Mouse (Mus musculus) lung, postnatal 36 days (tissue): ENCODE data around the gene Wdr86.
"Not testable (repeated sequence)": the region's sequence is repeated elsewhere in the genome, so short reads cannot be mapped to it uniquely, and the experiment has no call there.

Source experiments
- DNase-seq: peaks from one replicate; pipeline ENCODE4 v3.0.0; 2022; ENCODE audit warnings: mixed read lengths

The Wdr86 gene

DNA sequence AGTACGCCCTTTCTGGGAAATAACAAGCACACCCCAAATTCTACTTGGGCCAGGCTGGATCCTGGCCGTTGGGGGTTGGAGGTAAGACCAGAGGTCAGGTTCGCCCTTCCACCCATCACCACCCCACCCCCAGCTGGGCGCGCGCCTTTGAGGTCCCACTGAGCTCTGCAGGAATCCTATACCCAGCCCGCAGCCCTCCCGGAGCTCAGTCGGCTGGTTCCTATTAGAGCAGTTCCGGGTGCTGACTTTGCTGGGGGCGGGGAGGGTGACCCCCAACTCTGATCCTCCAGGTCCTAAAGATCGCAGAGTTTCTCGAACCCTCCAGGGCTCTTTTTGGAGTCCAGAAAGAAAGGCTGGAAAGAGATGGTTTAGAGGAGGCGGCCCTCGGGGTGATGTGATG, 459 bp upstream of the Wdr86 start:
- DNase-seq = no peak

DNA sequence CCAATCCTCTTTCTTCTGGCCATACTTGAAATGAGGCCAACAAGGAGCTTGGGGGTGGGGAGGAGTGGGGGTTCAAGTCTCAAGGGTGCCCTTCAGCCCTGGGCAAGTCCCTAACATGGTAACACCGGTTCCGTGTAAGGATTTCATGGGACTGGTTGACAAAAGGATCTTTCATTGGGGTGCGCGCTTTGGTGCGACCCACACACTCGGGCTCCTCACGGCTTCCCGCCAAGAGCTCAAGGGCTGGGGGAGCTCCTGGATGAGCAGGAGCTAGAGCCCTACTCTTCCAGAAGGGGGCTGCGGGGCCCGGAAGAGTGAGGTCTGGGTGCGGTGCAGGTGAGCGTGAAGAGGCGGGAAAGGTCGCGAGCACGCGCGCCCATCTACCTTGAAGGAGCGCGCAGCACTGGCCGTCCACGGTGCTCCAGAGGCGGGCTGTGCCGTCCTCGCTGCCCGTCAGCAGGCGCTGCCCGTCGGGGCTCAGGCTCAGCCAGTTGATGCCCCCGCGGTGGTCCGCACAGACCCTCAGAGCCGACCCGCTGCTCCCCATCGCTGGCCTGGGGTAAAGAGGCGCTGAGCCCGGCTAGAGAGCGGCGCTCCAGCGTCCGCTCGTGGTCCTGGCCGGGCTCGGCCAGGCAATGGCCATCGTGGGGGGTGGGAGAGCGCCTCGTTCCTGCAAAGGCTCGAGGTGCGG, 585 bp downstream of the Wdr86 start:
- no peak for DNase-seq

DNA sequence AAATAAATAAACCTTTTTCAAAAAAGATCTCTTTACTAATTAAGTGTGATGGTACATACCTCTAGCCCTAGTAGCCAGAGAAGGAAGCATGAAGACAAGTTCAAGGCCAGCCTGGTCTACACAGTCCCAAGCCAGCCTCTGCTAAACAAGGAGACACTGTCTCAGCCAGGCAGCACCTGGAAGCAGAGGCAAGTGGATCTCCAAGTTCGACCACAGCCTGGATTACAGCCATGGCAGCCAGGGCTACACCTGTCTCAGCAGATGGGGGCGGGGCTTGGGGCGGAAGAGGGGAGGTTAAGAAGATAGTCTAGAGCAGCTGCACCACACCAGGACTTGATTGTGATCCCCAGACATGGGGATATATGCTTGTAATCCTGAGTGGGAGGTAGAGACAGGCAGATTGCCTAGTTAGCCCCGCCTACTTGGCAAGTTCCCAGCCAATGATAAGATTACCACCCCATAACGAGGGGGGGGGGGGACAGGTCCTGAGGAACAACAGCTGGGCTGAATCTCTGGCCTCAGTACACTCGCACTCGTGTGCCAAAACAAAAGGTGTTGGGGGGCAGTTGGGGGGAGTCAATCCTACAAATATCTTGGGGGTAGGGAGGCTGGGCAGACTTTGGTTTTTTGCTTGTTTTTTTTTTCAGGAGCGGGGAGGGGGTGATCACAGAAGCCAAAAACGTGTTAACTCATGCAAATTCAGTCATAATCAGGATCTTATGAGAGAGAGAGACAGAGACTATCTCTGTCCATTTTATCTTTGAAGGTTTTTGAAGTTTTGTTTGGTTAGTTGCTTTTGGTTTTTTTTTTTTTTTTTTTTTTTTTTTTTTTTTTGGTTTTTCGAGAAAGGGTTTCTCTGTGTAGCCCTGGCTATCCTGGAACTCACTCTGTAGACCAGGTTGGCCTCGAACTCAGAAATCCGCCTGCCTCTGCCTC, 3.4 kb downstream of the Wdr86 start:
- peak; percentile 55 for DNase-seq

DNA sequence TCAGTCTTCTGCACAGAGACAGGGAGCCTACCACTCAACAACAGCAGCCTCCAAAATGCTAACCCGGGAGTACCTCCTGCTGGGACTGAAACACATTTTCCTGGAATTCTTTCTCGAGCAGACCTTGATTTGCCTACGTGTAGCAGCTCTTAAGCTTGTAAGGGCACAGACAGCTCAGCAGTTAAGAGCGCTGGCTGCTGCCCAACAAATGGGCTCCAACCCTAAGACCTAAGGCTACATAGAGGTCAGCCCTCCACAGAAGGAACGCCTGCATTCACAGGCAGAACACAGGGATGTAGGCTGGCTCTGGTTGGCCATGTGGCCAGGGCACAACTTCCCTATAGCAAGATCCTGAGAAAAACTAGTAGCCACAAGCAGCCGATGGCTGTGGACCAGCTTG, 4.6 kb downstream of the Wdr86 start:
- no peak for DNase-seq

DNA sequence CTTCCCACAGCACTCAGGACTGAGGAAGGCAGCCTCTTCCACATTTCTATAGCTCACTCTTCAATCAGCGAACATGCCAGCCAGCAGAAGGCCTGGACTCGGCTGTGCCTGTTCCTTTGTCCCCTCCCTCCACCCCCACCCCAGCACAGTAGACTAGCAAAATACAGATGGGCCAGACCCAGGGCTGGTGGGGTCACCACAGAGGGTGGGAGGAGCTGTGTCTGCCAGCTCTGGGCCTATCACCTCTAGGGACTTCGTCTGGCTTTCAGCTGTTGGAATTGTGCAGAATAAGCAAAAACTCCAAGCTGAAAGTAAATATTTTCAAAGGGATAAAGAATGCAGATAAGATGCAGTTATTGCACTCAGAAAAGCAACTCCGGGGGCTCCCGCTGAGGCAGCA, 5.7 kb downstream of the Wdr86 start:
- no peak for DNase-seq

DNA sequence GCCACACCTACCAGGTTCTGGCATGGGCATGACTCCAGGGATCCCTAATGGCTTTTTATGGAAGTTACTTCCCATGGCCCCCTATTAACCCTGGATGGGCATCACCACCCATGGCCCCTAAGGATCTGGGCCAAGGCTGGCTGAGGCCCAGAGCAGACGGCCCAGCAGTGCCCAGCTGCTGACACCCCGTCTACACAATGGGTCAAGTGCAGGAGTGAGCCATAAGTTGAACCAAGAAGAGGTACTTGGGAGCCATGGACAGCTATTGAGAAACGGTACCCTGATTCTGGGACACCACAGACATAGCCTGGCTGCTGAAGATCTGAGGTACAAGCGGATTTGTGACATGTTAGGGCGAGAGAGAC, 6.3 kb downstream of the Wdr86 start:
- DNase-seq = no peak

- DNase-seq = peak; percentile 16
Observed at GRCm38 (mm10) chr5:24723527-24724269, 6.8 kb downstream of the Wdr86 start.

DNA sequence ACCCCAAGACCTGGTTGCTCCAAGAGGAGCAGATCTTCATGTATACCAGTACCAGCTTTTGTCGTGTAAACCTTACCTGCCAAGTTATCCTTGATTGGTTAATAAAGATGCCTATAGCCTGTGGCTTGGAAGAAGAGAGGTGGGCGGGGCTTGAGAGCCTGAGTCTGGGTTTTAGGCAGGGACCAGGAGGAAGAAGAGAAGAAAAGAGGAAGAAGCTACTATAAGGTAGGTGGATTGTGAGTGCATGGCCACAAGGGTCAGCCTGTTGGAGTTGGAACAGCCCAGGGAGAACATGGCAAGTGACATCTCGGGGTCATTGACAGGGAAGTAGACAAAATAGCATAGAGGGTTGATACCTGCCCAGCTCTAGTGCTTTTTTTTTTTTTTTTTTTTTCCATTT, 10.7 kb downstream of the Wdr86 start:
- DNase-seq = no peak

- no peak for DNase-seq
Observed at GRCm38 (mm10) chr5:24718076-24718475, 12.5 kb downstream of the Wdr86 start.

- no peak for DNase-seq
Observed at GRCm38 (mm10) chr5:24713987-24714386, 16.5 kb downstream of the Wdr86 start.

DNA sequence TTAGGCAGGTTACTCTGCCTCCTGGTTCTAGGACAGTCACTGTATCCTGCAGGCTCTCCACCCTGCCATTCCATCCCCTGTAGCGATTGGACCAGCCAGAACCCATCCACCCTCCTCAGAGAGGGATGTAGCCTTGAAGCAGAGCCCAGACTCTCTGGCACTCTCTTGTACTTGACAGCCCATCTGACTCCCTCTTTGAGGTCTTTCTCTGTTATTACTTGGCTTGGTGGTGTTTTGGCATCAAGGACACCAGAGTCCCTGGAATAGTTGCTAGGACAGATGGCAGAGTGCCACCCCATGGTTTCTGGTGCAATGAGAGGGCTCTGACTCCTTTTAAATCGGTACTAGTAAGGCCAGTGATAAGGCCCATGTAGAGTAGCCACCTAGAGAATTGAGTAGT, 17.3 kb downstream of the Wdr86 start:
- peak; percentile 25 for DNase-seq

DNA sequence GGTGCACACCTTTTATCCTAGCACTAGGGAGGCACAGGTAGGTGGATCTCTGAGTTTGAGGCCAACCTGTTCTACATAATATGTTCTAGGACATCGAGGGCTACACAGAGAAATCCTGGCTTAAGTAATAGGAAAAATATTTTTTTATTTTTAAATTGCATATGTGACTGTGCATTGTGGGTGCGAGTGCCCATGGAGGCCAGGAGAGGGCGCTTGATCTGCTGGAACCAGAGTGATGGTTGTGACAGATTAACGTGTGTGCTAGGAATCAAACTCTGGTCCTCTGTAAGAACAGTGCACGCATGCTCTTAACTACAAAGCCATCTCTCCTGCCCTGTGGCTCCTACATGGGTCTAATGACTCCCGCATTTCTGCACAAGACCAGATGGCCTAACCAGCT, 18.9 kb downstream of the Wdr86 start:
- DNase-seq = no peak

DNA sequence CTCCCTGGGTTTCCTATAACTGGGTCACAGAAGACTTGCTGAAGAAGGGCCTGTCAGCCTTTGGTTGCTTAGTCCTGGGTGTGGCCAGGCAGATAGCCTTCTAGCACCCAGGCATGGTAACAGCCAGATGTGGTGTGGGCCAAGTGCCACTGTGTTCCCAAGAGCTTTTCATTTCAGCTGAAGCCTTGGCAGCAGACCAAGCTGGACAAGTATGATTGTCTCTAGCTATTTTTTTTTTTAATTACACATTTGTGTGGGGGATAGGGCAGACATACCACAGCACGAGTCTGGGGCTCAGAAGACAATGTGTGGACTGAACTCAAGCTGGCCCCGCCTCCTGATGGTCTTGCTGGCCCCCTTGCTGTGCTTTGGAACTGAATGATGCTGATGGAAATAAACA, 20.6 kb downstream of the Wdr86 start:
- DNase-seq = peak; percentile 48

GRCm38 (mm10) chr5:24704615-24705014, 25.9 kb downstream of the Wdr86 start:
- DNase-seq = no peak

- peak; percentile 63 for DNase-seq
Observed at GRCm38 (mm10) chr5:24701271-24701670, 29.3 kb downstream of the Wdr86 start.

DNA sequence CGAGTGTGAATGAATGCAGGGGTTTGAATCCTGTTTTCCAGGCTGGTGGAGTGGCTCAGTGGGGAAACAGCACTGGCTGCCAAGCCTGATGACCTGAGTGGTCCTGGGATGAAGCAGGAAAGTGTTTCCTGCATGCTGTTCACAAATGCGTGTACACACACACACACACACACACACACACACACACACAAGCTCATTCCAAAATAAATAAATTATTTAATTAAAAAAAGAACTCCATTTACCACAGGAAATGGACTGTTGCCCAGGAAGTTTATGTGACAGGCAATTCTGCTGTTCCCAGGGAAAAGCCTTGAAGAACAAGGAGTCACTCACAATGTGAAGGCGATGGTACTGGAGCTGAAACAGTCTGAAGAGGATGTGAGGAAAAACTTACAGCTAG, 33.8 kb downstream of the Wdr86 start:
- DNase-seq = peak; percentile 18

- peak; percentile 81 for DNase-seq
Observed at GRCm38 (mm10) chr5:24687696-24688095, 42.8 kb downstream of the Wdr86 start.

- not testable (repeated sequence) for DNase-seq
Observed at GRCm38 (mm10) chr5:24686671-24687420, 43.7 kb downstream of the Wdr86 start.

DNA sequence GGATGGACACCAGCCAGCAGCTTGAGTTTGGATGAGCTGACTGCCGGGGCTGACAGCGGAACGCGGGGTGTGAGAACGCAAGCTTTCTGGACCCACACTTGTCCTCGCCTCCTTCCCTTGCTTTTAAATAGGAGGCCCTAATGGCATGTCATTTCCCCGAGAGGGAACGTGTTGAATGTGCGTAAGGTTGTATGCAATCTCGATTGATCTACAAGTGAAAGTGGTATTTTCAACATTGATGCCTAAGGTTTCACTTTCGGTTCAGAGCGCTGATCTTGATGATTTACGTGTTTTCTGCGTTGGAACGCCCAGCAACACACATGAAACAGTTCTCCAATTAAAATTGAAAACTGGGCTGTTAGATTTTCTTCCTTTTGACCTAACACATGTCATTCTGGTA, 44.4 kb downstream of the Wdr86 start:
- DNase-seq = peak; percentile 73

- peak; percentile 99 for DNase-seq
Observed at GRCm38 (mm10) chr5:24685366-24686093, 45.0 kb downstream of the Wdr86 start, which contains the start of gene Nub1. Gene Nub1 (plus strand): TSS chr5:24685532.

GRCm38 (mm10) chr5:24684578-24685365, 45.8 kb downstream of the Wdr86 start:
- DNase-seq = peak; percentile 47
